Mouse (Mus musculus) cortical plate, adult 2 months (tissue): Measurements from ENCODE around the gene Gpr142.

Source experiments
- CTCF ChIP-seq: fragments of 200-500 bp; IDR thresholded peaks from 2 replicates; pipeline ENCODE4 v1.5.1; 2011; ENCODE audit warnings: mild to moderate bottlenecking, control low read depth, low read length; ENCODE audit not compliant: insufficient read depth; ENCODE audit errors: extremely low read depth
- POLR2A ChIP-seq: fragments of 200-500 bp; IDR thresholded peaks from 2 replicates; pipeline ENCODE4 v1.6.1; 2011; ENCODE audit warnings: mild to moderate bottlenecking, low read length, control low read depth; ENCODE audit not compliant: insufficient read depth; ENCODE audit errors: extremely low read depth

DNA sequence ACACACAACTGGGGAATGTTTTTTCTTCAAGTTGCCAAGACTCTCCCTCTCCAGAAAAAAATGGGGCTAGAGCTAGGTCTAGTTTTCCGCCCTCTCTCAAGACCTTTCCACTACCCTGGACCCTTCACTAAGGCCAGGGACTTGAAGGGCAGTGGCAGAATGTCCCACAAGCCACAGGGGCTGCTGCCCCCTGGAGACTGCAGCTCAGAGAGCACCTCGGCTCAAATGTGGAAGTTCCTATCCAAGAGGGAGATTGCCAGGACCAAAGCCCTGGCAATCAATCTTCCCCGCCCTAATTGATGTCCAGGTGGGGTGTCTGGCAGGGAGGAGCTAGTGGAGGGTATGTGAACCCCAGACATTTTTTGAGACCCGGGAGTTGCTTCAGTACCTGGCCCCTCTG is 7.9 kb upstream of the Gpr142 start:
- no peak for TF ChIP-seq POLR2A
- no peak for TF ChIP-seq CTCF
